Mouse (Mus musculus) heart, postnatal 4 days (tissue): ENCODE measurements around the gene Il1f5. TPM values are rescaled to one million over a fixed set of nuclear protein-coding genes. Genes with fewer than 3 reads are reported as not detected.
A peak's percentile ranks its signal among the peaks of the same experiment; 100 is the strongest.

Experiments used
- DNase-seq: peaks from one replicate; pipeline ENCODE4 v3.0.0; 2021
- total RNA-seq, 2 experiments: library from RNA; stranded (reverse); gene quantifications; 2 replicates each; pipeline ENCODE4 v1.2.3; 2021

Gene Il1f5
- not detected for total RNA-seq

- no peak for DNase-seq
These were observed at the start of gene Il1f5 for GRCm38 (mm10) chr2:24276654-24277053. TSS of gene Il1f5 (plus strand) at chr2:24276954.

GRCm38 (mm10) chr2:24227191-24227590, 49.6 kb upstream of the Il1f5 start:
- DNase-seq, result no peak

GRCm38 (mm10) chr2:24267503-24267902, 9.3 kb upstream of the Il1f5 start:
- no peak for DNase-seq

GRCm38 (mm10) chr2:24273619-24274018, 3.1 kb upstream of the Il1f5 start:
- DNase-seq, result no peak

- DNase-seq, result no peak
These were observed 1.6 kb upstream of the Il1f5 start for GRCm38 (mm10) chr2:24275146-24275545.

GRCm38 (mm10) chr2:24290896-24291295, 14.1 kb downstream of the Il1f5 start, which contains the start of gene Il1f10:
TSS of gene Il1f10 (plus strand) at chr2:24291196.
- no peak for DNase-seq

- DNase-seq, result no peak
These were observed 17.9 kb downstream of the Il1f5 start for GRCm38 (mm10) chr2:24294616-24295015.

GRCm38 (mm10) chr2:24296837-24297236, 20.1 kb downstream of the Il1f5 start:
- peak; percentile 53 for DNase-seq

- no peak for DNase-seq
These were observed 34.7 kb downstream of the Il1f5 start for GRCm38 (mm10) chr2:24311302-24312001.

GRCm38 (mm10) chr2:24316919-24317318, 40.2 kb downstream of the Il1f5 start:
- no peak for DNase-seq

- DNase-seq, result no peak
These were observed 41.3 kb downstream of the Il1f5 start for GRCm38 (mm10) chr2:24317919-24318598.

Other genes with a start within 250 kb of the Il1f5 start
- gene Hnmt, start 227.6 kb upstream of the Il1f5 start, total RNA-seq, result 1 to 10 TPM; 5.7 to 7.9 TPM
- gene Tbpl2, start 180.4 kb upstream of the Il1f5 start, total RNA-seq, result not detected
- not detected for gene Il1f8, start 123.8 kb upstream of the Il1f5 start, total RNA-seq
- not detected for gene Il1f9, start 90.5 kb upstream of the Il1f5 start, total RNA-seq
- not detected for gene Il1f6, start 61.5 kb upstream of the Il1f5 start, total RNA-seq
- not detected for gene Il1f10, start 14.2 kb downstream of the Il1f5 start, total RNA-seq
- gene Il1rn, start 59.9 kb downstream of the Il1f5 start, total RNA-seq, result under 1 TPM in 1 of 2 experiments, not detected in 1; 0.14 TPM
- gene Psd4, start 90.6 kb downstream of the Il1f5 start, total RNA-seq, result 1 to 10 TPM; 1.2 to 2.3 TPM
- gene Pax8, start 198.6 kb downstream of the Il1f5 start, total RNA-seq, result not detected